Mouse (Mus musculus) megakaryocyte-erythroid progenitor cell, adult 5-6 weeks (primary cell): Measurements from ENCODE around the gene Abca3. TPM values are rescaled to one million over a fixed set of nuclear protein-coding genes. Genes with fewer than 3 reads are reported as not detected.
"Not testable (repeated sequence)": the region's sequence is repeated elsewhere in the genome, so short reads cannot be mapped to it uniquely, and the experiment has no call there.

Experiments
- ATAC-seq: replicated peaks from 2 replicates; pipeline ENCODE4 v1.8.0; 2016; ENCODE audit warnings: mild to moderate bottlenecking, inconsistent platforms; ENCODE audit not compliant: severe bottlenecking, poor library complexity, low FRiP score, low TSS enrichment
- total RNA-seq, 2 experiments: library from RNA; stranded (forward) in 1 of 2; stranded (reverse) in 1 of 2; fragments of 200-1000, 215-1000 nt in 1 of 2; fragments of >200 nt in 1 of 2; fragmentation: Nextera tagmentation in 1 of 2; gene quantifications; 2 replicates each; pipeline ENCODE4 v1.2.3; 2014 to 2017

Abca3 gene
- total RNA-seq, 2 experiments from 2014 or later = 39.6 to 103 TPM

GRCm38 (mm10) chr17:24426471-24427169, 74.9 kb downstream of the Abca3 start, which contains the start of gene Eci1:
Eci1 (plus strand) TSS chr17:24426641.
- ATAC-seq = peak; percentile 96

DNA sequence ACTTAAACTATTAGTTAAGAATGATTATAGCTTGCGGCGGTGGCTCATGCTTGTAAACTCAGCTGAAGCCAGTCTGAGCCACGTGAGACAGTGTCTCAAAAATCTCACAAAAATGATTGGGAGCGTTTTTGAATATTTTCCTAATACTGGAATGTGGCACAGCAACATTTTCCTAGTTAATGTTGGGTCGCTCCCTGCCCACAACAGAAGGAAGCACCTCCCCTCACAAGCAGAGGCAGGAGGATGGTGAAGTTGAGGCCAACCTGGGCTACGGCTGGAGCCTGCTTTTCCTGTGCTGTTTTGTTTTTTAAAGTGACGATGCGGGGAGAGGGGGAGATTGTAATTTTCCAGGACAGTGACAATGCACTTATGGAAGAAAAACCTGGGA, 75.4 kb downstream of the Abca3 start:
- ATAC-seq = no peak

- no peak for ATAC-seq
Observed at GRCm38 (mm10) chr17:24429201-24429983, 77.6 kb downstream of the Abca3 start.

- ATAC-seq = peak; percentile 46; the same call in 1 of the 2 replicates
Observed at GRCm38 (mm10) chr17:24437016-24437415, 85.3 kb downstream of the Abca3 start.

GRCm38 (mm10) chr17:24440377-24440776, 88.6 kb downstream of the Abca3 start:
- no peak for ATAC-seq

DNA sequence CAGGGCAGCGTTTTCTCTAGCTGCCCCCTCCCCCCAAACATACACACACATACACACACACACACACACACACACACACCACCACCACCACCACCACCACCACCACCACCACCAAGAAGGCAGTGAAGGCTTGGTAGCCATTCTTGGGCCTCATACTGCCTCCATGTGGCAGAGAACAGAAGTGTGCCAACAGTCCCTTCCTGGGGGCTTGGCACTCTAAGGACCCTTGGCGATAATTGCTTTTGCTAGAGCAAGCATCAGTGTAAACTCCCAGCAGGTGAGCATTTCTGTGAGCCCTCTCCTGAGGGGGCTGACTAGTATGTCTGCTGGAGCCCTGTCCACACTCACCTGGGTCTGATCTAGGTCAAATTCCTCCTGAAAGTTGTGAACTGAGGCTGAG, 89.4 kb downstream of the Abca3 start:
- no peak for ATAC-seq

- no peak for ATAC-seq
Observed at GRCm38 (mm10) chr17:24442107-24442506, 90.4 kb downstream of the Abca3 start.

DNA sequence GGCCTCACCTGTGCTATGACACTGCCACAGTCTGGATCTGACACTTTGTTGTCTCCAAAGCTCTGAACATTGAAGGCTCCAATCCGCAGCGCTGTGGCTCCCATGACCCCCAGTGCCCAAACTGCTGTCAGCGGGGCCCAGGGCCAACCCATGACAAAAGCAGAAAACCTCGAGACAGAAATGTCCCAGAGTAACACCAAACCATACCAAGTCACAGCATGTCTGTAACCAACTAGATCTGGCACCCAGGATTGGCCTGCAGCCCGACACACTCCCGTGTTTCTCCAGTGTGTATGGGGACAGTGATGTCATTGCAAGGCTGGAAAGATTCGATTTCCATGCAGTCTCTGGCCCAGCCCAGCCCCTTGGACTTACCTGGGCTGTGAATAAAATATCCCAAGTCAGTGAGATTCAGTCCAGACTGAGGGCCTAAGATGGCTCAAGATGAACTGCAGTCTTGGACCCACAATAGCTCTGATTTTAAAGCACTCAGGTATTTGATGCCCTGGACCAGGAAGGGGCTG, 90.9 kb downstream of the Abca3 start, which contains the start of gene Dnase1l2:
Gene Dnase1l2, minus strand, starts transcription at position 474 of the 524 bp plus-strand sequence.
- no peak for ATAC-seq

GRCm38 (mm10) chr17:24443409-24443808, 91.7 kb downstream of the Abca3 start:
- no peak for ATAC-seq

DNA sequence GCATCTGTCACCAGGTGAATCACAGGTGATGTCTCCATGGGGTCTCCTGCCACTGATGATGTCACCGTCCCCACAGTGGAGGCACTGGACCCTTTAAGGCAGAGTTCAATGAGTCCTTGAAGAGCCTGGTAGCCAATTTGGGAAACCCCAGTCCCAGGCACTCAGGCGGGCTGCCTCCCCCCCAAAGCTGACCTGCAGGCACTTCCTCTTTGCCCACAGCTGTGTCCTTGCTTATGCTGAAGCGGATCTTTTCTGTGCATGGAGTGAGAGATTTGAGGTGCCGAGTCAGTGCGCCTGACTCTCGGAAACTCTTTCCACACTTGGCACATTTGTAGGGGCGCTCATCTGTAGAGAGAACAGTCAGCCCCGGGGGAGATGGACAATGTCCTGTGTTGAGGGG, 94.8 kb downstream of the Abca3 start:
- ATAC-seq = no peak

GRCm38 (mm10) chr17:24449507-24449906, 97.8 kb downstream of the Abca3 start:
- ATAC-seq = no peak

- ATAC-seq = no peak
Observed at GRCm38 (mm10) chr17:24451220-24451619, 99.5 kb downstream of the Abca3 start.

DNA sequence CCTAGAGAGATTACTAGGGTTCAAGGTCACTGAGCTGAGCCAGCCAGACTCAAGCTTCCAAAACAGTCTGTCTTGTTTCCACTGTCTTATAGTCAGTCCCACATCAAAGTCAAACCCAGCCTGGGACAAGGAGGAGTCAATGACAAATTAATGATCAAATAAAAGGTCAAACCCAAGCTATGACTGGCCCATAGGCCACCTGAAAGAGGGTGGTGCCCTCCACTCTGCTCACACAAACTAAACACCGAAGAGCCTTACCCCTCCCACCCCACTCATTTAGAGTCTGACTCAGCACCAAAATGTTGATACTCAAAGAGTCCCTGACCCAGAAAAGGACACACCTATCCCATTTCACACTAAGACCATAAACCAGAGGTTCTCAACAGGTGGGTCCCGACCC, 101.6 kb downstream of the Abca3 start:
- ATAC-seq = no peak

DNA sequence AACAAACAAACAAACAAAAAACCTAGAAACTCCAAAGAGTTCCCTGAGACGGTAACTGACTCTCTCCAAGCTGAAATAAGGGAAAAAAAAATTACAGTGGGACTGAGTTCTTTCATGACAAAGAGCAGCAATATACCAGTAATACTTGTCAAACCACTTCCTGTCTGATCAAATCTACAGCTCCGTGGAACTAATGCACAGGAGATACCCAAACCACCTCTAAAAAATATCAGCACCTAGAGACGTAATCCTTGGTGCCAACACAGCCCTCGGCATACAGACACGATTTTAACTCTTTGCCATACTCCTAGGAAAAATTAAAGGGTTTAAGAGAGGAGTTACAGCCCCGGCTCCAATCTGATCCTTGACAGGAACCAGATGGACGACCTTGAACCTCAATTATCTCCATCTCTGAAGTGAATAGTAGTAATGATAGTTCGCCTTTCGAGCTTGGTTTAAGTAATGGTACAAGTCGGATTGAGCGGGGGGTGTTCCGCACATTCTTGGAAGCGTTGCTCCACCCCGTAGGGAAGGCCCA, 102.5 kb downstream of the Abca3 start:
- ATAC-seq = peak; percentile 6; the same call in 1 of the 2 replicates

- peak; percentile 95 for ATAC-seq
Observed at GRCm38 (mm10) chr17:24454756-24455522, 103.2 kb downstream of the Abca3 start.

DNA sequence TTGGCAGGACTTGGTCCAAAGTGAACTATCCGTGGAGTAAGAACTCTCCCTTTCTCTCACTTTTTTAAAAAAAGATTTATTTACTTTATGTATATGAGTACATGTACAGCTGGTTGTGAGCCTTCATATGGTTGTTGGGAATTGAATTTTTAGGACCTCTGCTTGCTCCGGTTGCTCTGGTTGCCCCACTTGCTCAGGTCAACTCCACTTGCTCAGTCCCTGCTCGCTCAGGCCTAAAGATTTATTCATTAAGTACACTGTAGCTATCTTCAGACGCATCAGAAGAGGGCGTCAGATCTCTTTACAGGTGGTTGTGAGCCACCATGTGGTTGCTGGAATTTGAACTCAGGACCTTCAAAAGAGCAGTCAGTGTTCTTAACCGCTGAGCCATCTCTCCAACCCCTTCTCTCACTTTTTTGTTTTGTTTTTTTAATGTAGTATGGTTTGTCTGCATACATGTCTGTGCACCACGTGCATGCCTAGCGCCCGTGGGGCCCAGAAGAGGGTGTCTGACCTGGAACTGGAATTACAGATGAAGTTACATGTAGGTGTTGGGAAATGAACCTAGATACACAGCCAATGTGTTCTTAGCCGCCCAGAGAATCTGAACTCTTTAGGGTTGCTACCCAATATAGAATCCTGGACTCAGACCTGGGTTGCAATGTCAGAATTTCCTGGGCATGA, 103.9 kb downstream of the Abca3 start:
- not testable (repeated sequence) for ATAC-seq
